Mouse (Mus musculus) heart, embryonic 12.5 days (tissue): ENCODE measurements around the gene 4930595D18Rik. TPM values are rescaled to one million over a fixed set of nuclear protein-coding genes. Genes with fewer than 3 reads are reported as not detected.
A peak's percentile ranks its signal among the peaks of the same experiment; 100 is the strongest.

Experiments used
- ATAC-seq: fragments of 200-750 bp; cut with Nextera tagmentation; 2 replicates; pipeline ENCODE4 v1.8.0; 2017; ENCODE audit warnings: moderate TSS enrichment, moderate library complexity; ENCODE audit not compliant: insufficient number of reproducible peaks, low FRiP score
- H3K27ac ChIP-seq: fragments of 300-500 bp; sonication (generic); 2 replicates; pipeline ENCODE4 v1.5.1; 2016; ENCODE audit warnings: mild to moderate bottlenecking, moderate library complexity; ENCODE audit not compliant: poor library complexity, severe bottlenecking
- H3K27me3 ChIP-seq: fragments of 300-500 bp; sonication (generic); replicated peaks from 2 replicates; pipeline ENCODE4 v1.6.1; 2016; ENCODE audit warnings: mild to moderate bottlenecking, moderate library complexity
- H3K36me3 ChIP-seq: fragments of 300-500 bp; sonication (generic); 2 replicates; pipeline ENCODE4 v1.6.1; 2016; ENCODE audit warnings: mild to moderate bottlenecking, moderate library complexity
- H3K4me1 ChIP-seq: fragments of 300-500 bp; sonication (generic); replicated peaks from 2 replicates; pipeline ENCODE4 v1.6.1; 2016; ENCODE audit warnings: mild to moderate bottlenecking
- H3K4me2 ChIP-seq: fragments of 300-500 bp; sonication (generic); 2 replicates; pipeline ENCODE4 v1.6.1; 2016; ENCODE audit warnings: mild to moderate bottlenecking, moderate library complexity
- H3K4me3 ChIP-seq: fragments of 300-500 bp; sonication (generic); 2 replicates; pipeline ENCODE4 v1.5.1; 2016; ENCODE audit warnings: mild to moderate bottlenecking
- H3K9ac ChIP-seq: fragments of 300-500 bp; sonication (generic); 2 replicates; pipeline ENCODE4 v1.6.1; 2016; ENCODE audit warnings: mild to moderate bottlenecking, moderate library complexity
- H3K9me3 ChIP-seq: fragments of 300-500 bp; sonication (generic); replicated peaks from 2 replicates; pipeline ENCODE4 v1.6.1; 2016; ENCODE audit warnings: mild to moderate bottlenecking, moderate library complexity
- WGBS: fragments of 180-500 bp; shearing (Covaris S2); methylation state at CpG from one replicate; pipeline ENCODE4 v1.1.7; 2016; 5-methylcytosine and 5-hydroxymethylcytosine counted together
- polyA plus RNA-seq: library from polyadenylated mRNA; unstranded; fragments of >200 nt; fragmentation: Nextera tagmentation; extraction: Ambion mirVana; gene quantifications from 2 replicates; pipeline ENCODE4 v1.2.1, GENCODE M21; 2016

Gene 4930595D18Rik
- polyA plus RNA-seq, 1 experiment from 2014 or later, result not detected

DNA sequence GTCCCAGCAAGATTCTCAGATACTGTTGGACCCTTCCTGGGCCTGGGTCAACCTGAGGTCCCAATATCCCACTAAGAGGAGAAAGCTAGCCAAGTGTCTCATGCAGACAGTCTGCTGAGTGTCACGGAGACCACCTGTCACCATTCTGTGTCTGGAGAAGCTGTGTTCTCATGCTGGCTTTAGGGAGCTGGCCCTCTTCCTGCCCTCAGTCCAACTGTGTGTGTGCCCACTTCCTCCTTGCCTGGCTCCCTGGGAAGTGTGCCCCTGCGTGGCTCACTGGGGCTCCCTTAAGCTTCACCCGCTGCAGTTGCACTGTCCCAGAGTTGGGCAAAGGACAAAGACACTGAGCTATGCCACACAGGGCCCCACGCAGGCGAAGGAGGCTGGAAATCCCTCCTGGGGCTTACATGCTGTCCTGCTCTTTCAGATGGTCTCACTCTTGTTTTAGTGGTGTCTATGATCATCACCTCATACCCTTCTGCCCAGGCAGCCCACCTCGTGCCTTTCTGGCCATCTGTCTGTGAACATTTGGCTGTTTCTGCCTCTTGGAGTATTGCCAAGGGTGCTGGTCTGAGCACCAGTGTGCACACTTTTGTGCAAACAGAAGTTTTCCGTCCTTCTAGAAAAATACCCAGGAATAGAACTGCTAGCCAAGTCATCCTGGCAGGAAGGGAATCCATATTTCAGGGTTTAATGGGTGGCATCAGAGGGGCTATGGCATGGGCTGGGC is 31.1 kb downstream of the 4930595D18Rik start:
- Histone ChIP-seq H3K36me3 (no peaks in the 10 kb centered on the region), H3K9ac (no peak overlapping the region), H3K27me3 (no peaks in the 10 kb centered on the region), H3K4me3 (no peak overlapping the region), H3K9me3 (no peaks in the 10 kb centered on the region), H3K27ac (no peak overlapping the region), H3K4me2 (no peak overlapping the region), H3K4me1 (peaks cover 18% of the 10 kb centered on the region)
- no peak for ATAC-seq
- 63% methylated on average over 7 of the region's 7 CpGs for WGBS

DNA sequence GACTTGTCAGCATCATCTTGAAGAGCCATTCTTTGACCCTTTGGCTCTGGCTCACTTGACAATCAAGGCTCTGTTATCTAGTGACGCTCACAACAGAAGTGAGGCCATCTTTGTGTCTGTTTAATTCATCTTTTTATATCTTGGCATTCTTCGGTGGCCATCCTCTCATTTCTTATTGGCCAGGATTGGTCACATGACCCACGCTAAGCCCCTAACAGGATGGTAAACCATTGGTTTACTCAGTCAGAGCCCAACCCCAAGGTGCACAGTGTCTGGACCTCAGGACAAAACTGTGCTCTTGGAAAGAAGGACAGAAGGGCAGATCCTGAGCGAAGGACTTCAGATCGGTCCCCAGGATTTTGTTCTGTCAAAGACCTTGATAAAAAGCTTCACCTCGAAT is 31.7 kb downstream of the 4930595D18Rik start:
- peaks cover 18% of the 10 kb centered on the region for H3K4me1 ChIP-seq
- WGBS, result 80% methylated on average over 6 of the region's 6 CpGs

DNA sequence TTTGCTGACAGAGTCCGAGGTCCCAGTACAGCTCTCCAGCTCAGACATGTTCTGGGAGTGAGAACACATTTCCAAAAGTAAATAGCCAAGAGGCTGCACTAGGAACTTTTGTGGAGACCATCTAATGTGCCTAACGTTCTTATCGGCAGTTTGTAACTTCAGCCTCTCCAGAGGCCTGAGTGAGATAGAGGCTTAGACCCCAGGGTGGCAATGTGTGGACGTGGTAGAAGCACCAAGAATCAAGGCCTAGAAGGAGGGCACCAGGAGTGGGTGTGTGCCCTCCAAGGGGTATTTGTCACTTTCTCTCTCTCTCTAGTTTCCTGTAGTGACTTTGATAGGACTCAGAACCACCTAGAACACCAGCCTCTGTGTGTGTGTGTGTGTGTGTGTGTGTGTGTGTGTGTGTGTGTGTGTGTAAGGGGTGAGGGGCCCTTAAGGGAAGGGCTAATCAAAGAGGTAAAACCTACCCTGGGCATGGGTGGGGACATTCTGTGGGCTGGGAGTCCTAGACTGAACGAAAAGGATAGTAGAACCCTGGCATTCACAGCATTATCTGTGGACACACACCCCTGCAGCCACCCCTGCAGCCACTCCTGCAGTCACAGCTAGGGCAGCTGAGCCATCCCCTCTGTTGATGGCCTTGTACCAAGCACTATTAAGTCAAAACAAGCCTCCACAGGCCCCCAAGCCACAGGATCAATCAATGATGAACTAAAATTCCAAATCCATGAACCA is 32.7 kb downstream of the 4930595D18Rik start:
- H3K9me3 ChIP-seq, result no peaks in the 10 kb centered on the region
- no peak for ATAC-seq
- peaks cover 18% of the 10 kb centered on the region for H3K4me1 ChIP-seq
- 65% methylated on average over 5 of the region's 5 CpGs for WGBS
- H3K27me3 ChIP-seq, result no peaks in the 10 kb centered on the region
- no peak overlapping the region for H3K27ac ChIP-seq
- H3K4me3 ChIP-seq, result no peak overlapping the region
- no peak overlapping the region for H3K4me2 ChIP-seq
- no peaks in the 10 kb centered on the region for H3K36me3 ChIP-seq
- no peak overlapping the region for H3K9ac ChIP-seq

More for the DNA sequence above, 31.7 kb downstream of the 4930595D18Rik start:
- H3K36me3 ChIP-seq, result no peaks in the 10 kb centered on the region
- no peak overlapping the region for H3K4me3 ChIP-seq
- H3K9ac ChIP-seq, result no peak overlapping the region
- ATAC-seq, result no peak
- H3K27ac ChIP-seq, result no peak overlapping the region
- no peak overlapping the region for H3K4me2 ChIP-seq
- no peaks in the 10 kb centered on the region for H3K27me3 ChIP-seq
- no peaks in the 10 kb centered on the region for H3K9me3 ChIP-seq

DNA sequence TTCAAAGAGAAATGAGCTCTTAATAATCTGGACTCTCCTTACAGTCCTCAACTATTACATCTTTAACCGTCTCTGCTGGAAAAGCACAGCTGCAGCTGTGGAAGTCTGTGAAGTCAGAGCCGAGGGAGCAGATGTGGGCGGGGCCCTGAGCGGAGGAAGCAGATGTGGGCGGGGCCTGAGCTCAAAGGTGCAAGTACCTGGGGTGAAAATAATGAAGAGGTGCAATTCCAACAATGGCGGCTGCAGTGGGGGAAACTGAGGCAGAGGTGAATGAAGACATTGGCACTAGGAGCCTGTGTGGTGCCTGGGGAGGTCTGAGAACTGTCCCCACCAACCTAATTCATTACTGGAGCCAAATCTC is 34.1 kb downstream of the 4930595D18Rik start:
- no peak overlapping the region for H3K27ac ChIP-seq
- no peaks in the 10 kb centered on the region for H3K9me3 ChIP-seq
- no peak overlapping the region for H3K9ac ChIP-seq
- H3K27me3 ChIP-seq, result no peaks in the 10 kb centered on the region
- no peaks in the 10 kb centered on the region for H3K36me3 ChIP-seq
- H3K4me3 ChIP-seq, result no peak overlapping the region
- no peak for ATAC-seq
- H3K4me1 ChIP-seq, result peaks cover 27% of the 10 kb centered on the region
- H3K4me2 ChIP-seq, result no peak overlapping the region
- WGBS, result 3% methylated on average over 6 of the region's 6 CpGs

DNA sequence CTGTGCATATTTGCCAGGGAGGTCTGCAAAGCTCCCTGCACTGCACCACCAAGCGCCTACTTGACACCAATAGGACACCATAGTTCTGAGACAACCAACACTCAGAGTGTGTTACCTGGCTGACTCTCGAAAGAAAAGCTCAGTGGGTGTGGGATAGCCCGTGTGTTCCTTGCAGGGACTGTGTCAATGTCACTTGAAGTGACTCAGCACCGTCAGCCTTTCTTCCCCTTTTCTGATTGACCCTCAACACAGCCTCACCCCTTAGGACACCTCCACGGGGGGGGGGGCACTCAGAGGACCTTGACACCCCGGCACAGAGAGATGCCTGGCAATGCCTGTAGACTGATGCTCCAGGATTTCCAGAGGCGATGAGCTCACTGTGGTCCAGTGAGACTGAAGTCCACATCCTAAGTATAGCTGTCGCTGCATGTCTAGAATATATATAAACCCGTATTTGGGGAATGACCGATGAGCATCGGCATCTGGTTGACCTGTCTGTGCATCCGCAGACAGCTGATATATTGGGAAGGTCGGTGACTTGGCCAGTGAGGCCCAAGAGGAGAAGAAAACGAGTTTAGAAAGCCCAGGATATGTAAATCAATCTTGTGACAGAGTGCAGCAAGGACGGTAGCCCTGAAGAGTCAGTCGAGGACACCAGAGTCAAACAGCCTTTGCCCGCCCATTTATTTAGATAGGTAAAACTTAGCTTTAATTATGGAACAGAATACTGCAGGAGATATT is 34.6 kb downstream of the 4930595D18Rik start:
- Histone ChIP-seq H3K9me3 (no peaks in the 10 kb centered on the region), H3K27me3 (no peaks in the 10 kb centered on the region), H3K36me3 (no peaks in the 10 kb centered on the region), H3K4me1 (peaks cover 32% of the 10 kb centered on the region), H3K4me3 (no peak overlapping the region), H3K27ac (no peak overlapping the region), H3K9ac (no peak overlapping the region), H3K4me2 (no peak overlapping the region)
- no peak for ATAC-seq
- 59% methylated on average over 17 of the region's 17 CpGs for WGBS

DNA sequence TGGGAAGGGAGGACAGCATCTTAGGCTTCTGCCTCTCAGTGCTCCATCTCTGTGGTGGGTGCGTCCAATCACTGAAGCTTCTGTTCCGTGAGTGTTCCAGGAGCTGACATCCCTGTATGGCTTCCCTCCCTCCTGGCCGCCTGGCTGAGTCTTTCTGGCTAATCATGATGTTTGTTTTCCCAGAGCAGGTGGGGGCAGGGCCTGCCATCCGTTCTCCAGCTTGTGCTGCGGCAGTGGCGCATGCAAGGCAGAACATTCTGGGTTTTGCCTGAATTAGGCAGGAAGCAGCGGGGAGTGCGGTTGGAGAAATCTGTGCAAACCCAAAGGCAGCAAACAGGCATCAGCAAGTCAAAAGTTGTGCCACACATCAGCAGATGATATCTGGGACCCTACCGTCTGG is 39.0 kb downstream of the 4930595D18Rik start:
- Histone ChIP-seq H3K27me3 (no peaks in the 10 kb centered on the region), H3K27ac (no peak overlapping the region), H3K36me3 (no peaks in the 10 kb centered on the region), H3K9ac (no peak overlapping the region), H3K9me3 (no peaks in the 10 kb centered on the region), H3K4me3 (no peak overlapping the region), H3K4me1 (peaks cover 44% of the 10 kb centered on the region), H3K4me2 (no peak overlapping the region)
- 0 out of 2 replicates have a peak, but pooled peaks have one; percentile 9 for ATAC-seq
- WGBS, result 33% methylated on average over 9 of the region's 9 CpGs

DNA sequence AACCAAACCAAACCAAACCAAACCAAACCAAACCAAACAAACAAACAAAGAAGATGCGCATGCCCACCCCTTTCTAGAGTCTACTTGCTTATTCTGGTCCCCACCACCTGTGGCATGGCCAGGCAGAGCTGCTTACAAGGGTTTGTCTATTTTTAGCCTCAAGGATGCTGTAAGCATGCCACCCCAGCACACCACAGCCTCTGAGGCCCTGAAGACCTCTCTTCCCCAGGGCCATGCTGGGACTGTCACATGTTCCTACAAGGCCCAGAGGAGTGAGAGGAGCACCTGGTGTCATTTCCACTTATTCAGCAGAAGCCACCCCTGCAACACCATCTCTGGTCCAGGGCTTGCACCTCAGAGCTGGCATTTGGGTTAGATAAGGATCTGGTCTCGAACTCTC is 39.7 kb downstream of the 4930595D18Rik start:
- Histone ChIP-seq H3K27ac (no peak overlapping the region), H3K36me3 (no peaks in the 10 kb centered on the region), H3K4me1 (peaks cover 39% of the 10 kb centered on the region), H3K4me3 (no peak overlapping the region), H3K27me3 (no peaks in the 10 kb centered on the region), H3K9ac (no peak overlapping the region), H3K9me3 (0 out of 2 replicates have a peak, but pooled peaks cover under 1% of the 10 kb centered on the region), H3K4me2 (no peak overlapping the region)
- 86% methylated on average over 2 of the region's 2 CpGs for WGBS
- no peak for ATAC-seq

DNA sequence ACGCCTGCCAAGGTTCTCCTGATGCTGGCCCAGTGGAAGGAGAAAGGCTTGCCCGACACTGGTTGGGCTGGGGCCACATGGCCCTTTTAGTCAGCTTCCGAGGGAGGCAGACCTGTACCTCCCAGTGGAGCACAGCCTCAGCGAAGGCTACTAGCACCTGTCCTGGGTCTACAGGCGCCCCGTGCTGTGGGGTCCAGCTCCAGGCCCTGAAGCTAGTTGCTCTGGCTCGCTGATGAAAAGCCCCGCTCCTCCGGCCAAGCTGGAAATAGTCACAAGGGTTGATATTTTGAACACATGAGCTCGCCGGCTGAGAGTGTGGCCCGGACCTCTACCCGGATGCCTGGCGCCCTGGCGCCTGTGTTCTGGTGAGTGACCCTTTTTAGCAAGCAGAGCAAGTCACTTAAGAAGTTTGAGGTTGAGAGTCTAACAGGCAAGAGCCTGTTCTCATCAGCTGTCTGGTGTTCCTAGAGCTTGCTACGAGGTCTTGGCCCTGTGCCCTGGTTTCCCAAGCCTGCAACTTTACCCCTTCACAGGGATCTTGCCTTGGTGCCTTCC is 40.7 kb downstream of the 4930595D18Rik start:
- Histone ChIP-seq H3K27ac (peak overlapping the region; percentile 73), H3K9ac (no peak overlapping the region), H3K27me3 (no peaks in the 10 kb centered on the region), H3K4me1 (peaks cover 35% of the 10 kb centered on the region), H3K4me2 (peak overlapping the region; percentile 32), H3K9me3 (peaks cover 6% of the 10 kb centered on the region; the same call in 1 of the 2 replicates), H3K36me3 (no peaks in the 10 kb centered on the region), H3K4me3 (no peak overlapping the region)
- peak; percentile 39; the same call in 1 of the 2 replicates for ATAC-seq
- WGBS, result 34% methylated on average over 16 of the region's 16 CpGs

DNA sequence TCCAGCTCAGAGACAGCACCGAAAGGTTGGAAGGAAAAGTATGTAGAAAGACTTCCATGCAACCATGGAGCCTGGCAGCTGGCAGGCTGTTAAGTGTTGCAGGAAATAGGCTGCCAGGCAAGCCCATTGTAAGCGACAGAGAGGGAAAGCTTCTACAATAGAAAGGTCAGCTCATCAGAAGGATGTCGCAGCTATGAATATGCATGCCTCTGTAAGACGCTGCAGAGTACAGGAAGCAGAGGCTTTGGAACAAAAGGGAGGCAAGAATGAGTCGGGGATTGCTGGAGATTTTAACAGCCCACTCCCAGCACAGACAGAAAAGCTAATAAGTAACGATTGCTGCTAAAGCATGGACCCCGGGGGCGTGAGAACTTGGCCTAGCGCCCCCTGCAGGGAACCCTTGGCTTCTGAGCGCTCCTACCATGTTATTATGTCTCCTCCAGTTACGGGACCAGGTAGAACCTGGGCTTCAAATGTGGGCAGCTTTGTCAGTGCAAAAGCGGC is 41.2 kb downstream of the 4930595D18Rik start:
- WGBS, result 29% methylated on average over 12 of the region's 12 CpGs
- Histone ChIP-seq H3K4me1 (peaks cover 34% of the 10 kb centered on the region), H3K4me2 (peak overlapping the region; percentile 32), H3K9ac (no peak overlapping the region), H3K9me3 (peaks cover 6% of the 10 kb centered on the region; the same call in 1 of the 2 replicates), H3K27ac (peak overlapping the region; percentile 73), H3K27me3 (no peaks in the 10 kb centered on the region), H3K36me3 (no peaks in the 10 kb centered on the region), H3K4me3 (no peak overlapping the region)
- ATAC-seq, result 0 out of 2 replicates have a peak, but pooled peaks have one; percentile 12

DNA sequence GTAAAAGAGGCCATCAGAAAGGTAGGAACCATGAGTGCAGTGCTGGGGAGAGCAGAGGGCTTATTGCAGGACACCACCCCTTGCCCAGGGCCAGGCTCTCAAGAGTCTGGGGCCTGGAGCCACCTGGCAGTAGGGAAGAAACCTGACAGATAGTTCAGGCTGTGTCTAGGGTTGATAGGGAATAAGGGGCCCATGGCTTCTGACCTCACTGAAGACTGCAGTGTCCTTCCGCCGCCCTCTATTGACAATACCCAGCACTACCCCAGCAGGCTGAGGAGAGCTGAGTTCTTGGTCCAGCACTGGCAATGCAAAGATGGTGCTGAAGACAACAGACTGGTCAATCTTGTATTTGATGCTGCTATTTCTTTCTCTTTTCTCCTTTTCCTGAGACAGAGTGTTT is 47.2 kb downstream of the 4930595D18Rik start:
- Histone ChIP-seq H3K27me3 (no peaks in the 10 kb centered on the region), H3K9ac (no peak overlapping the region), H3K27ac (no peak overlapping the region), H3K4me1 (peaks cover 15% of the 10 kb centered on the region), H3K36me3 (no peaks in the 10 kb centered on the region), H3K4me2 (no peak overlapping the region), H3K9me3 (peaks cover 12% of the 10 kb centered on the region), H3K4me3 (no peak overlapping the region)
- no peak for ATAC-seq
- 51% methylated on average over 2 of the region's 2 CpGs for WGBS
